Mouse (Mus musculus) kidney, adult 2 months (tissue): Measurements from ENCODE around the gene Zfp462. TPM values are rescaled to one million over a fixed set of nuclear protein-coding genes. Genes with fewer than 3 reads are reported as not detected.

Experiments
- DNase-seq: peaks from one replicate; pipeline ENCODE4 v3.0.0; 2021
- H3K27ac ChIP-seq: fragments of 200-500 bp; 2 replicates; pipeline ENCODE4 v1.5.1; 2012; ENCODE audit warnings: low read depth, low read length, control low read depth, inconsistent platforms; ENCODE audit not compliant: insufficient read depth
- H3K27me3 ChIP-seq: fragments of 200-500 bp; replicated peaks from 2 replicates; pipeline ENCODE4 v1.6.1; 2012; ENCODE audit warnings: mild to moderate bottlenecking, moderate library complexity, low read length, inconsistent platforms; ENCODE audit not compliant: control insufficient read depth, insufficient read depth
- H3K36me3 ChIP-seq: fragments of 200-500 bp; 2 replicates; pipeline ENCODE4 v1.6.1; 2012; ENCODE audit warnings: mild to moderate bottlenecking, moderate library complexity, low read length, inconsistent platforms; ENCODE audit not compliant: control insufficient read depth, insufficient read depth
- H3K4me1 ChIP-seq: fragments of 200-500 bp; 2 replicates; pipeline ENCODE4 v1.6.1; 2011; ENCODE audit warnings: low read length; ENCODE audit not compliant: control insufficient read depth, insufficient read depth
- H3K4me3 ChIP-seq: fragments of 200-500 bp; 2 replicates; pipeline ENCODE4 v1.5.1; 2011; ENCODE audit warnings: mild to moderate bottlenecking, low read depth, low read length, control low read depth; ENCODE audit not compliant: insufficient read depth
- CTCF ChIP-seq: fragments of 200-500 bp; conservative IDR thresholded peaks from 2 replicates; pipeline ENCODE4 v1.5.1; 2011; ENCODE audit warnings: low read depth, mild to moderate bottlenecking, control low read depth, low read length, moderate library complexity, mixed read lengths; ENCODE audit not compliant: insufficient read depth, insufficient read length
- POLR2A ChIP-seq: fragments of 200-500 bp; IDR thresholded peaks from one replicate; pipeline ENCODE4 v1.6.1; 2011; ENCODE audit warnings: low read depth, low read length, control low read depth
- WGBS: fragments of 180-500 bp; shearing (Covaris S2); methylation state at CpG from one replicate; pipeline ENCODE4 v1.1.7; 2018; 5-methylcytosine and 5-hydroxymethylcytosine counted together
- polyA plus RNA-seq: library from polyadenylated mRNA; depleted of rRNA; stranded (reverse); fragments of >200 nt; gene quantifications from 2 replicates; pipeline ENCODE4 v1.2.3, GENCODE M21; 2012

The Zfp462 gene
- polyA plus RNA-seq, 1 experiment, result 8.7 TPM

- Histone ChIP-seq H3K27me3 (no peaks in the 10 kb centered on the region), H3K4me1 (peaks cover 4% of the 10 kb centered on the region; the same call in 1 of the 2 replicates), H3K4me3 (no peak overlapping the region), H3K36me3 (no peaks in the 10 kb centered on the region), H3K27ac (no peak overlapping the region)
- peak; percentile 57 for DNase-seq
- TF ChIP-seq POLR2A (no peak), CTCF (no peak)
- 56% methylated on average over 1 of the region's 1 CpGs for WGBS
Measured at GRCm38 (mm10) chr4:54995258-54995657, 50.4 kb downstream of the Zfp462 start.

- no peak for TF ChIP-seq POLR2A
- TF ChIP-seq CTCF, result no peak
- H3K36me3 ChIP-seq, result no peaks in the 10 kb centered on the region
- no peaks in the 10 kb centered on the region for H3K27me3 ChIP-seq
- WGBS, result 86% methylated on average over 2 of the region's 2 CpGs
- peaks cover 4% of the 10 kb centered on the region; the same call in 1 of the 2 replicates for H3K4me1 ChIP-seq
- DNase-seq, result no peak
- H3K4me3 ChIP-seq, result no peak overlapping the region
- no peak overlapping the region for H3K27ac ChIP-seq
Measured at GRCm38 (mm10) chr4:54996064-54996463, 51.2 kb downstream of the Zfp462 start.

DNA sequence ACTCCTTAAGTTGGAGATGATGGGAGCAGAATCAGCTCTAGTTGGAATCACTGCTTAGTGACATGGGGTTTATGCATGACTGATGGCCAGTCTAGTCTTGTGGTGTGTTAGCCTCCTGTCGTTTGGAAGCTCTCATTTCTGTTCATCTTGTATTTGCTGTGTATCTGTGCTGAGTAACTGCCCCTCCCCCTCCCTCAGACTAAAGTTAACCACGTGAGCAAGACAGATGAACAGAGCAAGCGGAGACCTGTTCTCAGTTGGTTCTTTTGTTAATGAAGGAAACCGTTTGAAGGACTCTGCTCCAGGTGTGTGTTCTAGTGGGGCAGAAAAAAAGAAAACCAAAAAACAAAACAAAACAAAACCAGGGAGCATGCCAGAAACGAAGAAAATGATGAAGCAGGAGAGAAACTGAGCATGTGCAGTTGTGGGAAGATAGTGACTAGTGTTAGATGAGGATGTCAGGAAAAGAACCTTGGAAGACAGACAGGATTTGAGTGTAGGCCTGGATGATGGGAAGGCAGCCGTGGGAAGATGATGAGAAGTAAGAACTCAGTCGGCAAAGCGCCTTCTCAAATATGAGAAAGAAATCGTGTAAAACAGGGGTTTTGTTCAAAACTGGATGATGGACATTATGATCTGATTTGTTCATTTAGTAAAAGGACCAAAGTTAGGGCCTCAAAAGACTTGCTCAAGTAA lies 53.4 kb downstream of the Zfp462 start:
- H3K4me3 ChIP-seq, result no peak overlapping the region
- no peak overlapping the region for H3K27ac ChIP-seq
- TF ChIP-seq POLR2A, result no peak
- no peak for TF ChIP-seq CTCF
- 87% methylated on average over 9 of the region's 9 CpGs for WGBS
- DNase-seq, result no peak
- peaks cover 8% of the 10 kb centered on the region for H3K4me1 ChIP-seq
- H3K36me3 ChIP-seq, result no peaks in the 10 kb centered on the region
- H3K27me3 ChIP-seq, result no peaks in the 10 kb centered on the region

DNA sequence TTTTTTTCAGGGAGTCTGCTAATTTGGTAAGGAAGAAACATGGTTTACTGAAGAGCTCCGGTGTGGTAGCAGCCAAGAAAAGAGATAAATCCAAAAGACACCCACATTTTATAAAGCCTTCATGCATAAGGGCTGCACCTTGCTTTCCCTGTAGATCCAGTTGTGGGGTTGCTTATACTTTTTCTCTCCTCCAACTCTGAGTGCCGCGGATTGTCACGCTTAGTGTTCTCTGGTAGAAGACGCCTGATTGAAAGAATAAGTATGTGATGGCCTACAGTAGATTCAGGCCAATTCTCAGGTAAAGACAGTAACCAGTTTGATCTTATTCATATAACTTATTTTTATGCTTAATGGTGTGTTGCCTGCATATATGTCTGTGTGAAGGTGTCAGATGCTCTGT lies 54.7 kb downstream of the Zfp462 start:
- H3K27me3 ChIP-seq, result no peaks in the 10 kb centered on the region
- H3K27ac ChIP-seq, result no peak overlapping the region
- 99% methylated on average over 5 of the region's 5 CpGs for WGBS
- H3K4me3 ChIP-seq, result no peak overlapping the region
- TF ChIP-seq POLR2A, result no peak
- TF ChIP-seq CTCF, result no peak
- no peak for DNase-seq
- H3K36me3 ChIP-seq, result no peaks in the 10 kb centered on the region
- H3K4me1 ChIP-seq, result peaks cover 12% of the 10 kb centered on the region

- no peaks in the 10 kb centered on the region for H3K27me3 ChIP-seq
- peaks cover 24% of the 10 kb centered on the region for H3K4me1 ChIP-seq
- no peaks in the 10 kb centered on the region for H3K36me3 ChIP-seq
- H3K27ac ChIP-seq, result no peak overlapping the region
- H3K4me3 ChIP-seq, result no peak overlapping the region
- 38% methylated on average over 3 of the region's 3 CpGs for WGBS
- TF ChIP-seq POLR2A (no peak), CTCF (no peak)
- peak; percentile 67 for DNase-seq
Measured at GRCm38 (mm10) chr4:55001386-55001785, 56.5 kb downstream of the Zfp462 start.

DNA sequence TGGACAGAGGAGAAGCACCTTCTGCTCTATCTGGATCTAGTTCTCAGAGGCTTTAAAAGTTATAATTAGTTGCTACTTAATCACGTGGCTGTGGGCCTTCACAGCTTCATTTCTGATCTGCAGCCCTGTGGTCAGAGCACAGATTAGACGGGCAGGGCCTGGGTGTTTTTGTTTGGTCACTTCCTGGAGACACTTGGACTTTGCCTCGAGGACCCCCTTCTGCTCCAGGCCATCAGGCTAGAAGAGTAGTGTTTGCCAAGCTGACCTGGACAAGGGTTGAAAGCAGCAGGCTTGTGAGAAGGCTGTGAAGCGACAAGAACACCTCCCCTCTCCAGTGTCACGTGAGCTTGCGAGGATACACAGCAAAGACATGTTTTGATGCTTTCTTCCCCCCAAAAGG lies 58.3 kb downstream of the Zfp462 start:
- H3K4me3 ChIP-seq, result no peak overlapping the region
- H3K4me1 ChIP-seq, result peaks cover 26% of the 10 kb centered on the region
- no peaks in the 10 kb centered on the region for H3K27me3 ChIP-seq
- H3K27ac ChIP-seq, result 0 out of 2 replicates have a peak overlapping the region, but pooled peaks have one; percentile 2
- TF ChIP-seq CTCF, result no peak
- no peak for TF ChIP-seq POLR2A
- DNase-seq, result peak; percentile 87
- H3K36me3 ChIP-seq, result no peaks in the 10 kb centered on the region
- 40% methylated on average over 6 of the region's 6 CpGs for WGBS

DNA sequence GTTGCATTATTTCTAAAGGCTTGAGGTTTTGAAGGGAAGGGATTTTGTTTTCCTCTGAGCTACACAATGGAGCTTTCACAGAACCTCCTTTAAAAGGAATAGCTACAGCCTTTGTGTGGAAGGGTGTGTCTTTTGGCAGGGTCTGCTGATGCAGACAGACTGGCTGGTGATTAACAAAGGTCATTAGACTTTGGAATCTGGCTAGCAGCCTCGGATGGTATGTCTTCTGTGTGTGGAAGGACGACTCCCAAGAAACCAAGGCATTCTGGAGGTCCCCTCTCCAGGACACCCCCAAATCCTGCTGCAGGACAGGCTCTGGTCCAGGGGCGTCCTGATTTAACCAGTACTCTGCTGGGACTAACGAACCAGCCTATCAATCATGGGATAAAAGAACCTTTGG lies 60.2 kb downstream of the Zfp462 start:
- Histone ChIP-seq H3K27ac (peak overlapping the region; percentile 92), H3K27me3 (no peaks in the 10 kb centered on the region), H3K4me3 (no peak overlapping the region), H3K36me3 (no peaks in the 10 kb centered on the region), H3K4me1 (peaks cover 26% of the 10 kb centered on the region)
- no peak for TF ChIP-seq POLR2A
- TF ChIP-seq CTCF, result no peak
- WGBS, result 12% methylated on average over 4 of the region's 4 CpGs
- DNase-seq, result peak; percentile 93

GRCm38 (mm10) chr4:55005521-55005969 lies 60.7 kb downstream of the Zfp462 start:
- DNase-seq, result peak; percentile 45
- TF ChIP-seq CTCF (no peak), POLR2A (no peak)
- H3K27me3 ChIP-seq, result no peaks in the 10 kb centered on the region
- H3K36me3 ChIP-seq, result no peaks in the 10 kb centered on the region
- peak overlapping the region; percentile 92 for H3K27ac ChIP-seq
- peaks cover 26% of the 10 kb centered on the region for H3K4me1 ChIP-seq
- H3K4me3 ChIP-seq, result no peak overlapping the region
- WGBS, result 30% methylated on average over 9 of the region's 9 CpGs
